Mouse (Mus musculus) ES-Bruce4 (cell line): ENCODE measurements around the gene Tst.

Experiments
- CTCF ChIP-seq: IDR thresholded peaks from one replicate; pipeline ENCODE4 v1.8.1; 2011; ENCODE audit warnings: low read depth, low read length
- EP300 ChIP-seq: IDR thresholded peaks from 2 replicates; pipeline ENCODE4 v1.6.1; 2011; ENCODE audit warnings: low read depth, low read length; ENCODE audit not compliant: insufficient read depth
- POLR2A ChIP-seq: IDR thresholded peaks from one replicate; pipeline ENCODE4 v1.8.1; 2011; ENCODE audit warnings: low read length; ENCODE audit not compliant: insufficient read depth

DNA sequence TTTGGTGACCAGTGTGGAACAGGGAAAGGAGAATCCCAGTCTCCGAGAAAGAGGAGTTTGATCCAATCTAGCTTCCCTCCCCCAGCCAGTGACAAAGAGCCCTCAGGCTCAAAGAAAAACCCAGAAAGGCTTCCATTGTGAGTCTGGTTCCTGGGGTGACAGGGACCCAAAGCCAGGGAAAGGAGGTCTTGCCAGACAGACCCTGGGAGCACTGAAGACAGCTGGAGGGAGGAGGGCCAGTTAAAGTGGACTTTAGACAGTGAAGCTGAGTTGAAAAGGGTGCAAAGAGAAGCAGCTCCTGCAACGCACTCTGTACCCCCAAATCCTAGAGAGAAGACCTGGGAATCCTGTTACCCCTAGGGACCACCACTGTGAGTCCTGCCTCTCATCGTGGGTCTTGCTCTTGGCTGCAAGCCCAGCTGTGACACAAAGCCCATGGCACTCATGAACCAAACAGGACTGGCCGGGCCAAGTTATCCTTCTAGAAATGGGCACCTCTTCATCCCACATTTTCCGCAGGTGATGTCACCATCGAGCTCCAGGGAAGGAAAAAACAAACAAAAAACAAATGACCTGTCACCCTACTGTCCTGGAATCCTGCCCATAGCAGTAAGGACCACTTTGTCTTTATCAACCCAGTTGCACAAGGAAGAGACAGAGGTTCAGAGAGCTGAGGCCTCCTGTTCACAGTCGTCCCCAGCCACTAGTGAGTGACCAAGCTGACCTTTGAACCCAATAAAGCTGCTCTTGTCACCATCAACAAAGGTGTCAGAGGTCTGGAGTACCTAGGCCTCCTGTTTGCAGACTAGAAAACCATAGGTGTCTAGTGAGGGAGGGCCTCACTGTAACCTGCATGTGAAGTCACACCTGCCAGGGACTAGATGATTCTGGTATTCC, 21.2 kb downstream of the Tst start:
- TF ChIP-seq CTCF = no peak
- TF ChIP-seq EP300 = no peak
- no peak for TF ChIP-seq POLR2A
